Mouse (Mus musculus) fibroblast of lung, adult 2 months (primary cell): Measurements from ENCODE around the gene Nceh1.
"Not testable (repeated sequence)": the region's sequence is repeated elsewhere in the genome, so short reads cannot be mapped to it uniquely, and the experiment has no call there.

Experiments used
- DNase-seq: peaks from one replicate; pipeline ENCODE4 v3.0.0-alpha.2; 2011; ENCODE audit warnings: low read depth

The Nceh1 gene

DNA sequence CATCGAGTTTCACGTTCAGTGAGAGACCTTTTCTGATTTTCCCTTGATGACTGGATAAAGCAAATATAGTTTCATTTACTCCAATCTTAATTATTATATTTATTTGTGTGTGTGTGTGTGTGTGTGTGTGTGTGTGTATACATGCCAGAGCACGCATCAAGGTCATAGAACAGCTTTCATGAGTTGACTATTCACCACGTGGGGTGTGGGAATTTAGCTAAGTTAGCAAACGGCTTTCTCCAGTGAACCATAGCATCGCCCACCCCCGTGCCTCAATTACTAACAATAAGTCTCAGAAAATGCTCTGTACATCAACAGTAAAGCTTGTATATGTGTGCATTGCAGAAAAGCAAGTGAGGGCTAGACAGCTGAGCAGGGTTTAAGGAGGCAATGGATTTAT, 101.0 kb downstream of the Nceh1 start:
- DNase-seq, result no peak

DNA sequence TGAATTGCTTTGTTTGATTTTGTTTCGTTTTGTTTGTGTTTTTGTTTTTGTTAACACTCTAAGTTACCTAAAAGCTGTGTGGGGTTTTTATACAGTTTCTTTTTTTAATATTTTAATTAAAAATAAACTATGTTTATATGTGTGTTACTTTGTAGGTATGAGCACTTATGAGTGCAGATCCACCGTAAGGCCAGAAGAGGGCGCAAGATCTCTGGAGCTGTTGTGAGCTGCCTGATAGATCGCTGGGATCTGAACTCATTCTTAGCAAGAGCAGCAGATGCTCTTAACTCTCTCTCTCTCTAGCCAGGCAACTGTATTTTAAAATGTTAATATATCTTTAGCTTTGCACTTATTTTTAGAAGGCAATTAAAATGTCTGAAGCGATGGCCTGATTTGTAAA, 101.5 kb downstream of the Nceh1 start:
- DNase-seq, result no peak

DNA sequence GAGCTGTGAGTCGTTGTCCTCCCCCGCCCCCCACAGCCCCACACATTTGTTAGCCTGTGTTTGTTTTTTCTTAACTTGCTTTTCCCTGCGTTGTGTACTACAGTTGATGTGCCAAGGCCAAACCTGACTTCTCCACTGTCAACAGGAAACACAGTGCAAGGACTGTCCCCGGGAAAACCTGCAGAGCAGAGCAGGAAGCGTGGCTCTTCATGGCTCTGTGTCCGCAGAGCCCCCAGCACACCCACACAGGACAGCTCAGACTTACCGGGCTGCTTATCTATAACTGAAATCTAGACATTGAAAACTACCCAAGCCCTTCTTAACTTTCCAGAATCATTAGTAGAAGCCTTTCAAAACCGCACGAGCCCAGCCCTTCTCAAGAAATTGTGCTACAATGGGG, 102.3 kb downstream of the Nceh1 start:
- no peak for DNase-seq

DNA sequence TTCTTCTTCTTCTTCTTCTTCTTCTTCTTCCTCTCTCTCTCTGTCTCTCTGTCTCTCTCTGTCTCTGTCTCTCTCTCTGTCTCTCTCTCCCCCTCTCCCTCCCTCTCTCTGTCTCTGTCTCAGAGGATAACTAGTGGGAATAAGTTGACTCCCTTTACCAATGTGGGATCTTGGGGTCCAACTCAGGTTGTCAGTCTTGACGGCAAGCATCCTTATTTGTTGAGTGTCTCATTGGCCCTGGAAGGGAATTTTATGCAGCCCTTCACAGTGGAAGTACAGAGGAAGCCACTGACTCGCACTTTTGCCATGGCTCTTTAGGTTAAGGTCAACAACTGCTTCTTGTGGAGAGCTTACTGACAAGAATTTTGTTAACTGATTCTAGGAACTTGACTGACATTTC, 105.5 kb downstream of the Nceh1 start:
- DNase-seq, result no peak

DNA sequence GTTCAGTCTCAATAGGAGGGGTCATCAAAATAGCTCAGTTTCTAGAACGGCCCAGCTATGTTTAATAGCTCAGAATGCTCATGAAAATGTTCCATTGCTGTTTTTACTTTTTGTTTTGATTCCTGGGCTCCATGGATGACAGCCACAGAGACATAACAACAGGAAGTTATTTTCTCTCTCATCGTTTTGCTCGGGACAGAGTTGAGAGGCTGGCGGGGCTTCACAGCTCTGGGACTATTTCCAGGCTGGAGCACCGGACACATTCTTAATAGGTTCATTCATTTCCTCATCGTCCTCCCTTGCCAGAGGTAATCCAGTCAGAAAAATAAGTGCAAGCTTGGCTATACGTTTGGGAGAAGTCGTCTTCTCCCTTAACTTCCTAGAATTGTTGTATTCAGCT, 106.1 kb downstream of the Nceh1 start:
- DNase-seq, result no peak

DNA sequence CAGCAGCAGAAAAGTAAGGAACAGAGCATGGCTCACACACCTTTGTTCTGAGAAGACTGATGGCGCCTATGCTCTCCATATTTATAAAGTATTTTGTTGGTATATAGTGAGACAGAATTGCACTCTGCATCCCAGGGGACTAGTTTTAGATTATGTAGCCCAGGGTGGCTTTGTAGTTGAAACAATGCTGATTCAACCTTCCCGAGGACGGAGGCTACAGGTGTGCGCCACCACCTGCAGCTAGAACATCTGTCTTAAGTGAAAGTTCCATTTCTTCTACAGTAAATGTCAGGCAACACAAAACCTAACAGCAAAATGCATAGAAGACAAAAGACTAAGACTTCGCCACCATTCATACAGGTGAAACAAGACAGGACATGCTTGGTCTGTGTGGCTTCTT, 107.5 kb downstream of the Nceh1 start:
- no peak for DNase-seq

DNA sequence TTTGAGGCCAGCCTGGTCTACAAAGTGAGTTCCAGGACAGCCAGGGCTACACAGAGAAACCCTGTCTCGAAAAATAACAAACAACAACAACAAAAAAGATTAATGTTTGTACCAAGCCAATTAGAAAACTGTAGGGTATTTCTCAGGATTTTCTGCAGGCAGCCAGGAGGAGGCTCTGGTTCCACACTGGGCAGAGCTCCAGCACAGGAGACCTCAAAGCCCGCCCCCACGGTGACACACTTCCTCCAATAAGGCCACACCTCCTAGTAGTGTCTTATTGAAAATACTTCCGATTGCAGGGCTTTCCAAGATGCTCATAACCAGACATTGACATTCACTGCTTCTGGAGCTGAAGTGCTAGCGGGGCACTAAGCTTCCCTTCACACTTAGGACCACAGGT, 108.2 kb downstream of the Nceh1 start:
- DNase-seq, result not testable (repeated sequence)

DNA sequence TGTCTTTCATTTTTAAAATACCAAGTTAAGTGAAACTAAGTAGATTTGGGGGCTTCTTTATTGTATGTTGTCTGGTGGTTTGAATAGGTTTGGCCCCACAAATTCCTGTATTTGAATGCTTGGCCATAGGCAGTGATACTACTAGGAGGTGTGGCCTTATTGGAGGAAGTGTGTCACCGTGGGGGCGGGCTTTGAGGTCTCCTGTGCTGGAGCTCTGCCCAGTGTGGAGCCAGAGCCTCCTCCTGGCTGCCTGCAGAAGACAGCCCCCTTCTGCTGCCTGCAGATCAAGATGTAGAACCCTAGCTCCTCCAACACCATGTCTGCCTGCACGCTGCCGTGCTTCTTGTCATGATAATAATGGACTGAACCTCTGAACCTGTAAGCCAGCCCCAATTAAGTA, 108.6 kb downstream of the Nceh1 start:
- not testable (repeated sequence) for DNase-seq

DNA sequence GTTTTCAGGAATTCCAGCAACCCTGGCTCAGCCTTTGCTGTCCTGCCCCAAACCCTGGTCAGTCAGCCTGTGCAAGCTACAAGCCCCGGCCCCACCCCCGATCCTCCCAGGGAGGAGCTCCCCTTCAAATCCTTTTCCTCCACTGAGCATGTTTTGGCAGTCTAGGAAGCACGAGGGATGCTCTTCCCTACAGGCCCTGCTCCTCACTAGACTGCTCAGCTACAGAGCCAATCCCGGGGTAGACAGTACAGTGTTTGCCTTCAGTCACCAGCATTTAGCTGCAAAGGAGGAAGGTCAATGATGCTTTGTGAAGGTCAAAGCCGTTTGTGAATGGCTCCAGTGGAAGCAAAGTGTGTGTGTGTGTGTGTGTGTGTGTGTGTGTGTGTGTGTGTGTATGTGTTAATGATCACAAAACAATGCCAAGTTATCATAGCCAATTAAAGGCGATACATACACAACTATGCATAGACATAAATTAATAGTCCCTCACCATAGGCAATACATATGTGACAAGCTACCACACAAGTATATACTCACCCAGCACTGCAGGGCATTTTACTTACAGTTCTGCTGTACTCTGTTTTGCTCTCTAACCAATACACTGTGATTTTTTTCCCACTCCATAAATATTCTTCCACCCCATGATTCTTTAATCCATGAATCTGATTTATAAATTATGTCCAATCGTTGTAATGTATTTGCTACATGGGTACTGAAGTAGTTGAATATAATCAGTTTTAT, 111.0 kb downstream of the Nceh1 start:
- DNase-seq, result no peak

DNA sequence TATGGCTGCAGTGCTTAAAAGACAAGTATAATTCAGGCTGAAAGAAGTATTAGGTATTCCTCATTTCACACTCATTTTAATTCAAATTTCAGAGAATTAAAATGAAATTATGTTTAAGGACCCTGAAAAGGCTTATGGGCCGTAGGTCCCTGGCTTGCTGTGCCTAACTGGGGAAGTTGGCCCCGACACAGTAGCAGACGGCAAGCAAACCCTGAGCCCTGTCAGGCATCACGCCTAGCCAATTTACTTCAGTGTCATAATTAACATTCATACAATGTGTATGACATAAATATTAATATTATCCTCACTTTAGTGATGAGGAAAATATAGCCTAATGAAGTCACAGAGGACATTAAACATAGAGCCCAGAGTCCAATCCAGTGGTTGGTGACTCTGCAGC, 117.7 kb downstream of the Nceh1 start:
- no peak for DNase-seq

DNA sequence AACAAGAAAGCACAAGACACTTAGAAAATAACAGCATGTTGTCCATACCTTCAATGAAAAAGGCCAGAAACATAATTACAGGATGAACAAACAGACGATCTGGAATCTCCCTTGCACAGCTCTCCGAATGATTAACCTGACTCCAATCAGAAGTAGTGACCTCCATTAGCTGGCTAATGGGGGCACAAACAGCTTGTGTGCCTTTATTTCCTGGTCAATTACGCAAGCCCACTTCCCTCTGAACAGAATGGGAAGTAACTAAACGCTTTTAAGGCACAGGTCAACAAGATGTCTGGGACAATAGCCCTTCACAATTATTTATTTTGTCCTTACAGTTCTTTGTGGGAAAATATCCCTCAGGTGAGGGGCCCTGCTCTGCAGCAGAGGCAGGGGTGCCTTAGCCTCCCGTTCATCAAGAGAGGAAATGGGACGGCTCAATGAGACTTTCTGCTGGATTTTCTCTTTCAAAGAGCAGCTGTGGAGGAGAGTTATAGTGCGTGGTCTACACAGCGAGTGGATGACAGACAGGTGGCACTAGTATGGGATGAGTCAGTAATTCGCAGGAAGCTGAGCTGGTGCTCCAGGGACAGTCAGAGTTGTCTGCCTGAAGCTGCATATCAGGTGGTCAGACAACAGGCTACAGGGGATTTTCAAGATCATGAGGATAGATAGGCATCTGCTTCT, 119.7 kb downstream of the Nceh1 start:
- no peak for DNase-seq

DNA sequence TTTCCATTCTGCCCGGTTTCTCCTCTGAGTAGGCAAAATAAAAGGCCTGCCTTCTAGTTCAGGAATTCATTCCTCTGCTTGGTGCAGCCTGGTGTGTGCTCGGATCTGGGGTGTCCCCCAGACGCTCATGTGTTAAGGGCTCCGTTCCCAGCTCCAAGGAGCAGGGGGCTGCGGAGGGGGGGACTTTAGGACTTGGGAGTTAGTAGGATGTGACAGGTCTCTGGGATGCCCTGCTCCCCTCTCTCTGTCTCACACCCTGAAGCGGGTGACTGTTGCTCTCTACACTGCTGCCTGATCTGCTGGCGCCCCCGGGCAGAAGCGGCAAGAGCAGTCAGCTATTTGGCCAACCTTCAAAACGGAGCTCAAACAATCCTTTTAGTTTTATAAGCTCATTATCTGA, 124.0 kb downstream of the Nceh1 start:
- no peak for DNase-seq

DNA sequence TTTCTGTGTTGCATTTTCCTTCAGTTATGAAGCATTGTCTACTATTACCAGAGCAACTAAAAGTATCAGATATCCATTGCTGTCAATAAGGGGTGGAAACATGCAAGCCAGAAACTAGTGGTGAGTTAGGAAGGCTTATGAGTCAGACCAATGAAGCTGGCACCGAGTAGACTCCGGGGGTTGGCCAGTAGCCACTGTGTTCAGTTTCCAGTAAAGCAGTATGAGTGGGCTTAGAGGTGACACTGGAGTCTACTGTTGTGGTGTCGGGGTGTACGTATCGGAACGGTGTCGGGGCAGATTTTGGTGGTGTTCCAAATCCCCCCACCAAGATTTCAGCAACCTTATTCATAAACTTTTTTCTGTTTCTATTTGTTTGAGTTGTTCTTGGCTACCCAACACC, 128.2 kb downstream of the Nceh1 start:
- peak; percentile 95 for DNase-seq

DNA sequence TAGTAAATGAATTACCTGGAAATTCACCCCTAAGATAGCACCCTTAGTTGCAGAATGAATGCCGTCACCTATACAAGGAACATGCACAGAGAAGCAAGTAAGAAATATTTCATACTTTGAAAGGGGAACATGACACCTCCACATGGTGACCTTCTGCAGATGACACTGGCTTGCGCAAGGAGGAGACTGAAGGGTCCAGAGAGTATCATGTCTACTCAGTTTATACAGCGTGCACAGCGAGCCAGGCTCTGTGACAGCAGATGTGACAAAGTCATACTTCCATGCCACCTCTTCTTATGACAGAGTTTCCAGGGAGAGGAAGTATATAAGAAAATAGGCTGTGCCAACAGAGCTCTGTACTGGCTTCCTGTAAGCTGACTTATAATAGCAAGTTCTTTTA, 128.7 kb downstream of the Nceh1 start:
- no peak for DNase-seq

DNA sequence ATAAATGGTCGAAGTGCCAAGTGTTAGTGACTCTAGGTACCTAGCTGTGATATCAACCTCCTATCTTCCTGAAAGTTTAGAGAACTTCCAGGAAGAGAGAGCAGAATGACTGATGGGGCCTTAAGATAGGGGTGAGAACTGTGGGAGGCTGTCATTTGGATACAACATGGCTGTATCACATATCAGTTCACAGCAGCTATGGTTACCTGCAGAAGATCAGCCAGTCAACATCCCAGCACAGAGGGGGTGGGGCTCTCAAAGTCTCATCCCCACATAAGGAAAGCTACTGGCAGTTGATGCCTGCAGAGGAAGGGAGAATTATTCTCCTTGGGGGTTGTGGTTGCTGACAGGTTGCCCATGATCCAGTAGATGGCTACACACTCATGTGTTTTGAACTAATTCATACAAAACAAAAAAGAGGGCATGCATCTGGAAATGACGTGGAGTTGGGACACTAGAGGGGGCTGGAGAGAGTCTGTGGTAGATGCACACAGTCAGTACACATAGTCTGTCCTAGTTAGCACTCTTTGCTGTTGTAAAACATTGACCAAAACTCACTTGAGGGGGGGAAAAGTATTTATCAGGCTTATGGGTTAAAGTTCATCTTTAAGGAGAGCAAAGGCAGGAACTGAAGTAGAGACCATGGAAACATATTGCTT, 131.9 kb downstream of the Nceh1 start:
- DNase-seq, result no peak

DNA sequence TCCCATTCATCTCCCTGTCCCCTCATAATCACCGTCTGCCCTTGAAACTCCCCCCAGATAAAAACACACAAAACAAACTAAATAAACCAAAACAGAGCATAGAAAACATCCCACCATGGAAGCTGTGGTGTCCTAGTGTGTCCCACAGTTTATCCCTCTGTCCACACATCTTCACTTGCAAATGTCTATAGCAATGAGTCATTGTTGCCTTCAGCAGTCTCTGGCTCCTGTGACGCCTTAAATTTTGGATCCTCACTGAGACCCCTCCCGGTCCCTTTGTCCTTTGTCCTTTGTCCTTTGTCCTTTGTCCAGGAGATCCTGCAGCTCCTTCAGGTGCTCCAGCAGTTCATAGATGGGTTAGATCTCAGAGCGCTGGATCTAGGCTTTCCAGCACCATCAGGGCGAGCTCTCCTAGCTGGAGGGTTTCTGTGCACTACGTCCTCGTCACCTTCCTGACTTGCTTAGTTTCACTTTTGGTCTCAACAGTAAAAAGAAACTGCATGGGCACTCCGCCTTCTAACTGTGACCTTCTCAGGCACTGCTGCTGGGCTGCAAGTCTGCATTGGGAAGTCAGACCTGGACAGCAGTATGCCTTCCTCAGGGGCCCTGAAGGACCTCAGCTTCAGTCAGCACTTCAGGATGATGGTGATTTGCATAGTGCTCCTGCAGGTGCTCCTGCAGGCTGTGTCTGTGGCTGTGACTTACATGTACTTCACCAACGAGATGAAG, 134.0 kb downstream of the Nceh1 start, which contains the start of gene Tnfsf10:
Gene Tnfsf10, plus strand, starts transcription at position 470 of the 729 bp plus-strand sequence.
- no peak for DNase-seq

DNA sequence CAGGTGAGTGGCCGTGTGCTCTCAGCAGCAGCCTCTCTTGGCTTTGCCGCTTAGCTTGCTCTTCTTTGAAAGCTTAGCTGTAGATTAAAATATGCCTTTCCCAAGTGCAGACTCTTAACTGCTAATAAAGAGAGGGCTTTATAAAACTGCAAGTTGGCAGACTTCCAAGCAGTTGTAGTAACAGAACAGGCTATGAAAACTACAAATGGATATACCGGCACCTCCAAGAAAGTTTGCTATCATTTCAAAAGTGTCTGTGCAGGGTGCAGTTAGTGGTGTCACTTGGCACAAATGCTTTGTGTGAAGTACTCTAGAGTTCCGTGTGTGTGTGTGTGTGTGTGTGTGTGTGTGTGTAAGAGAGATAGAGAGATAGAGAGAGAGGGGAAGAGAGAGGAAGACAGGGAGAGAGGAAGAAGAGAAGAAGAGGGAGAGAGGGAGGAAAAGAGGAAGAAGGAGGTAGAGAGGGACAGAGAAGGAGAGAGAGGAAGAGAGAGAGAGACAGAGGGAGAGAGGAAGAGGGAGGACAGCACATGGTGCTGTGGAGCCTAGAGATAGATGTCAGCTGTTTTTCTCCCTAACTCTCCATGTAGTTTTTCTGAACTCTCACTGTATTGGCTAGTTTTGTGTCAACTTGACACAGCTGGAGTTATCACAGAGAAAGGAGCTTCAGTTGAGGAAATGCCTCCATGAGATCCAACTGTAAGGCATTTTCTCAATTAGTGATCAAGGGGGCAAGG, 134.7 kb downstream of the Nceh1 start:
- no peak for DNase-seq

DNA sequence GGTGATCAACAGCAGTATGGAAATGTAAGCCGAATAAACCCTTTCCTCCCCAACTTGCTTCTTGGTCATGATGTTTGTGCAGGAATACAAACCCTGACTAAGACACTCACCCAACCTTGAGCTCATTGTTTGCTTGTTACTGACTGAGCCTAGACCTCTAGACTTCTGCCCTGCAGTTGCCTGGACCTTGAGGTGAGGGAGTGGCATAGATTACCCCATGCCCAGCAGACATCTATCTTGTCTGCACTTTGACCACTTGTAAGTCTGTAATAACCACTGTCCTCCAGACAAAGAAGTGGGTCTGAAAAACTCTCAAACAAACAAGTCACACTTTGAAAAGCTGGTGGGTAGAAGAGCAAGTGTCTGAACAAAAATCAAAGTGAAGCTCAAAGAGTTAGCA, 136.9 kb downstream of the Nceh1 start:
- DNase-seq, result no peak

DNA sequence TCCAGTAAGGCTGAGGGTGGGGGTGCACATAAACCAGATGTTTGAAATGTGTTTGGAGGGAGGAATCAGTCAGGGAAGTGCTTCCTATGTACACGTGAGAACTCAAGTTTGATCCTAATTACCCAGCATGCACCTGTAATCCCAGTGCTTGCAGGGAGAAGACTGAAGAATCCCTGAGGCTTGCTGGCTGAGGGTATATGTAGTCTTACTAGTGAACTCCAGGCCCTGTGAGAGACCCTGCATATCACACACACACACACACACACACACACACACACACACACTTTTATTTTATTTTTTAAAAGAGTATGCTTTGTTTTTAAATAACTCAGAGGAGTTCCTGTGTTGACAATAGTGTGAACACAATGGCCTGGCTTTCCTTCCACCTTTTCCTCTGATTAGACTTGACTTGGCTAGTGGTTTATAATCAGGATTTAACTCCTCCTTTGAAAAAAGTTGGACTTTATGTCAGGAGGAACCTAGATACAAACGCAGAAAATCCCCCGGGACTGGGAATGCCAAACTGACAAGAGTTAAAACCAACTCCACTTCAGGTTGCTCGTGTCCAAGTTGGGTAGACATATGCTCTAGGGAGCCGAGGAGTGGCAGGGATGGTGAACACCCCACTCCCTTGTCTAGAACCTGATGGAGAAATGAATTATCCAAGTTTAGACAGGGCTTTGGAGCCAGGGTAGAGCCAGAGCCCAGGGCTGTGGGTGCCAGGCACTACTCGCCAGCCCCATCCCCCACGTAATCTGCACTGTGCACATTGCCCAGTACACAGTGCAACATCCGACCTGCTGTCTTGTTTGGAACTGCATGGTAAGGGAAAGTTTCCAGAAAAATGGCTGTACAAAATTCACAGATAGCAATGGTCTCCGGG, 138.1 kb downstream of the Nceh1 start:
- no peak for DNase-seq

DNA sequence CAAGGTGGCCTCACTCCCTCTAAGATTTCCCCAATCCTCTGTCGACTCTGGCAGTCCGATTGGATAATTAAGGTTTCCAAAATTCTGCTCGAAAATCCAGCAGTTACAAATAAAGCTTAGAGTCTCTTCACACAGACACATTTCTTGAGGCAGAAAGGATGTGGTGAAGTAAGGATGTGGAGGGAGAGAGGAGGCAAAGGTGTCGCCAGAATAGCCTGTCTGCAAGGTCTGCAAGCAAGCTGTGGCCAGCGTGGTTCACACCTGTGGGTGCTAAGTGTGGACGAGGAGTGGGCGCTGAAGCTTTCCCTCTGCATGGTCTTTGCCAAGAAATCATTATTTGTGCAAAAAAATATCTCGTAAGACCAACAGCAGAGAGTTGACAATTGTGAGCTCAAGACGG, 139.8 kb downstream of the Nceh1 start:
- no peak for DNase-seq

DNA sequence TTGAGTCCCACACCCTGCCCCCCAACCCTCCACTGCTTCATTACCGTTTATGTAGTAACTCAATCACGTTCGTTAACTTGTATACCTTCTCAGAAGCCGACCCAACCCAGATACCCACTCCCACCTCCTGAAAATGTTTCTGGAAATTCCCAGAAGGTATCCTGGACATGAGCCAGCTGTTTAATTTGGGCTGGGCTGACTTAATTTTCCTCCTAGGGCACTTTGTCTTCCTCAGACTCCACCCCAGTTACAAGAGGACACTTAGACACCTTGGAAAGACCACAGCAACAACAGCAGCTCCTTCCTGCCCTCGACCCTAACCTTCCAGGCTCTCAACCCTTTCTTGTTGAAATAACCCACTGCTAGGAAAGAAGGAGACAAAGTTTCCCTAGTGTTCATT, 140.8 kb downstream of the Nceh1 start:
- DNase-seq, result no peak
